Mouse (Mus musculus) forebrain, embryonic 14.5 days (tissue): ENCODE measurements at regions not wholly inside any gene's neighbourhood (a gene's known extent, or its start where the extent isn't known, plus 50 kb on each side); places are given as distances from the start of the nearest gene placed in this dataset.
A peak's percentile ranks its signal among the peaks of the same experiment; 100 is the strongest.

Experiments
- ATAC-seq: fragments of 200-750 bp; cut with Nextera tagmentation; 2 replicates; pipeline ENCODE4 v1.8.0; 2017; ENCODE audit warnings: mild to moderate bottlenecking, moderate library complexity
- DNase-seq: peaks from one replicate; pipeline ENCODE4 v3.0.0-alpha.2; 2015; ENCODE audit warnings: low spot score
- H3K27ac ChIP-seq: fragments of 300-500 bp; sonication (generic); 2 replicates; pipeline ENCODE4 v1.5.1; 2014; ENCODE audit warnings: low read depth, mild to moderate bottlenecking, control low read depth, low read length, moderate library complexity
- H3K27me3 ChIP-seq: fragments of 300-500 bp; sonication (generic); replicated peaks from 2 replicates; pipeline ENCODE4 v1.6.1; 2014; ENCODE audit warnings: low read length, control low read depth, mixed read lengths; ENCODE audit not compliant: control insufficient read depth, insufficient read depth
- H3K36me3 ChIP-seq: fragments of 300-500 bp; sonication (generic); 2 replicates; pipeline ENCODE4 v1.6.1; 2014; ENCODE audit warnings: low read length, control low read depth; ENCODE audit not compliant: control insufficient read depth, insufficient read depth
- H3K4me1 ChIP-seq: fragments of 300-500 bp; sonication (generic); 2 replicates; pipeline ENCODE4 v1.6.1; 2014; ENCODE audit warnings: antibody characterized with exemption, low read length, control low read depth; ENCODE audit not compliant: control insufficient read depth, insufficient read depth
- H3K4me2 ChIP-seq: fragments of 300-500 bp; sonication (generic); 2 replicates; pipeline ENCODE4 v1.6.1; 2014; ENCODE audit warnings: mild to moderate bottlenecking, control low read depth, low read length
- H3K4me3 ChIP-seq: fragments of 300-500 bp; sonication (generic); 2 replicates; pipeline ENCODE4 v1.5.1; 2014; ENCODE audit warnings: low read depth, low read length, control low read depth
- H3K9ac ChIP-seq: fragments of 300-500 bp; sonication (generic); 2 replicates; pipeline ENCODE4 v1.6.1; 2014; ENCODE audit warnings: mild to moderate bottlenecking, low read length, control low read depth, moderate library complexity
- H3K9me3 ChIP-seq: fragments of 300-500 bp; sonication (generic); replicated peaks from 2 replicates; pipeline ENCODE4 v1.6.1; 2016; ENCODE audit warnings: low read length, control low read depth, mixed read lengths; ENCODE audit not compliant: control insufficient read depth
- WGBS: fragments of 180-500 bp; shearing (Covaris S2); extraction: QIAGEN DNeasy Blood & Tissue Kit; methylation state at CpG from one replicate; pipeline ENCODE4 v1.1.7; 2014; 5-methylcytosine and 5-hydroxymethylcytosine counted together

DNA sequence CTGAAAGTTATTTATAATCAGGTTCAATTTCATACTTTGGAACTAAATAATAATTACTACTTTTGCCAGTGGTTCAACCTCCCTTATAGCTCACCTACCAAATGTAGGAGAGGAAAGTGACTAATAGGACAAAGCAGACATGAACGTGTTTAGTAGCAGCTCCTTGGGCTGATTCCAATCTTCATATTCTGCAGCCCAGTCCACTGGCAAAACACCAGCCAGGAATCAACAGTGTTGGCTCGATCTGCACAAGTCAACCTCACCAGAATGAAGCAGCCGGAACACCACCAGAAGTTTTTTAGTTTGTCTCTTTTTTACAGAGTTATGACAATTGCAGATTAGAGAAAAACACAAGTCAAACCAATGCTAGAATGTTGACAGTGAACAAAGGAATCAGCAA, 717.0 kb downstream of the Pcdh17 start:
- H3K9ac ChIP-seq = no peak overlapping the region
- no peak overlapping the region for H3K27ac ChIP-seq
- DNase-seq = no peak
- H3K4me3 ChIP-seq = no peak overlapping the region
- no peaks in the 10 kb centered on the region for H3K9me3 ChIP-seq
- no peaks in the 10 kb centered on the region for H3K27me3 ChIP-seq
- ATAC-seq = no peak
- H3K4me1 ChIP-seq = no peaks in the 10 kb centered on the region
- no peaks in the 10 kb centered on the region for H3K36me3 ChIP-seq
- 80% methylated on average over 3 of the region's 3 CpGs for WGBS
- H3K4me2 ChIP-seq = no peak overlapping the region

DNA sequence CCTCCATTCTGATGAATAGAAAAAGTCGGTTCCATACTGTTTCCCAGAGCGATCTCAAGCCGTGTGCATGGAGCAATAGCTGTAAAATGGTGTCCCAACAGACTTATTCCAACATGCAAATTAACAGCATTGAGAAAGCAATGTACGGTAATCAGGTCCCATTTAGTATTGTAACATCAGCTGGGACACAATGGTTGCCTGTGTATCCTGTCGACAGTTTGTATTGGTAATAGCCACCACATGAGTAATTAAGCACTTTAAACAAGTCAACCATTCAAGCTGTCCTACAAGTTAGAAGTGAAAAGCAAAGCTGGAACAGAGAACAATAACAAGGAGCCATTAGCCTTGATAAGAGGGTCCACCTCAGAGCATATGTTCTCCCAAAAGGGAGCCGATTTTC, 743.4 kb downstream of the Pcdh17 start:
- Histone ChIP-seq H3K27me3 (no peaks in the 10 kb centered on the region), H3K4me3 (no peak overlapping the region), H3K9ac (no peak overlapping the region), H3K4me2 (no peak overlapping the region), H3K4me1 (0 out of 2 replicates have a peak, but pooled peaks cover 4% of the 10 kb centered on the region), H3K9me3 (no peaks in the 10 kb centered on the region), H3K27ac (no peak overlapping the region), H3K36me3 (no peaks in the 10 kb centered on the region)
- peak; percentile 55; the same call in 1 of the 2 replicates for ATAC-seq
- DNase-seq = peak; percentile 30
- 25% methylated on average over 6 of the region's 6 CpGs for WGBS

DNA sequence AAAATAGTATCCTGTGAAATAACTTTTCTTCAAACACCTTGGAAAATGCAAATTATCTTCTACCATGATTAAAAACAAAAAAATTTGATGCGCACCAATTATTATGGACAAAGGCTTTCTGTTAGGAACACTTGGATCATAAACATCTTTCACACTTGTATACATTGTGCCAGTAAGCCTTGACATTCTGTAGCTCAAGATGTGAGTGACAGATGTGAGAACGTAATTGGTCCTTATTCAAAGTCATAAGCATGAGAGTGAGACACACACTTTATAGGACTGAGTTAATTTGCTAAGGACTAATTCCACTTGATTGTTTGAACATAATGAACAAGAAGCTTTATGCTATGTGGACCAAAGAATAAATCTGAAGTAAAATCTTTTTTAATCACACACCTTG, 760.7 kb downstream of the Pcdh17 start:
- Histone ChIP-seq H3K27me3 (no peaks in the 10 kb centered on the region), H3K4me2 (no peak overlapping the region), H3K4me3 (no peak overlapping the region), H3K4me1 (no peaks in the 10 kb centered on the region), H3K27ac (no peak overlapping the region), H3K9me3 (no peaks in the 10 kb centered on the region), H3K36me3 (no peaks in the 10 kb centered on the region), H3K9ac (no peak overlapping the region)
- DNase-seq = peak; percentile 77
- peak; percentile 95 for ATAC-seq
- 35% methylated on average over 2 of the region's 2 CpGs for WGBS

DNA sequence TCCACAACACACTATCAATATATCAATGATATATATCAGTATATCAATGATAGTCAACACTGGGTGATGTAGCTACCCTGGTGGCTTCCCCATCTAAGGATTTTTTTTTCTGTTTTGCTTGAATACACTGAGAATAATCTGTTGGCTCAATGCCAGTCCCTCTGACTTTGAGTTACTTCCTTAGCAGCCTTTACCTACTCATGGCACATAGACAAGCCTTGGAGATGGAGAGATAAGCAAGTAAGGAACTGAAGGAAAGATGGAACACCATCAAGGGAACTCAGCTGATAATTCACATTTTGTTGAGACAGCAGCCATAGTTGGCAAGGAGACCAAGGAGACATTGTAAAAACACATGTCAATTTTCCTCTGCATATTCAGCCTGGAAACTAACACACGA, 765.0 kb downstream of the Pcdh17 start:
- 79% methylated on average over 1 of the region's 1 CpGs for WGBS
- no peaks in the 10 kb centered on the region for H3K27me3 ChIP-seq

DNA sequence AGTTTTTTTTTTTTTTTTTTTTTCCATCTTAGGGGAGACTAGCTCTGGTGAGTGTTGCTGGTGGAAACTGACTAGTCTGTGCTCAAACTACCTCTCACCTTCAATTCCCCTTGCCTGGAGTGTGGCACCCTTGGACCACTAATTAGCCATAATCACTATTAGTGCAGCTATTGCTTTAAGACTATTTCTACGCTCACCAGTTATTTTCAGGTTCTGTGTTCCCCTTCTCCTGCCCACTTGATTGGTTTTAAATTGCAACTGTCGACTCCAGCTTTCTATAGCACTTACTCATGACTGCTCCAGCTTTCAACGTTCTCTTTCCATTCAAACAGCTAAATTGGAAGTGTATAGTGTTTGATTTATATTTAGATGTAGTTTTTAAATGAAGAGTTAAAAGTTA, 771.7 kb downstream of the Pcdh17 start:
- Histone ChIP-seq H3K4me1 (no peaks in the 10 kb centered on the region), H3K4me2 (no peak overlapping the region), H3K4me3 (no peak overlapping the region), H3K36me3 (no peaks in the 10 kb centered on the region), H3K27ac (no peak overlapping the region), H3K27me3 (no peaks in the 10 kb centered on the region), H3K9ac (no peak overlapping the region), H3K9me3 (no peaks in the 10 kb centered on the region)
- ATAC-seq (no peak), DNase-seq (no peak)
- 16% methylated on average over 3 of the region's 3 CpGs for WGBS

More for the DNA sequence above, 765.0 kb downstream of the Pcdh17 start:
- Histone ChIP-seq H3K4me2 (no peak overlapping the region), H3K27ac (no peak overlapping the region), H3K36me3 (no peaks in the 10 kb centered on the region), H3K9me3 (no peaks in the 10 kb centered on the region), H3K4me1 (no peaks in the 10 kb centered on the region), H3K4me3 (no peak overlapping the region), H3K9ac (no peak overlapping the region)
- ATAC-seq = no peak
- no peak for DNase-seq
